Mouse (Mus musculus): ENCODE measurements at regions not wholly inside any gene's neighbourhood (a gene's known extent, or its start where the extent isn't known, plus 50 kb on each side); places are given as distances from the start of the nearest gene placed in this dataset.

- TF ChIP-seq CTCF (IDR thresholded peaks at IDR 0.05; ENCODE audit: borderline replicate concordance, insufficient read depth, low read depth, low read length) (no peak), POLR2A (IDR thresholded peaks at IDR 0.05; ENCODE audit: borderline replicate concordance, insufficient read depth, low read length) (no peak)
Observed at GRCm38 (mm10) chr2:147292387-147293293, 69.1 kb upstream of the Pax1 start.
